Mouse (Mus musculus) heart, postnatal 0 days (tissue): ENCODE results near the gene Ociad1.

ENCODE experiments used
- CTCF ChIP-seq: IDR thresholded peaks from 2 replicates; pipeline ENCODE4 v1.5.1; 2016; ENCODE audit warnings: antibody characterized with exemption, control low read depth, low read depth
- EP300 ChIP-seq: IDR thresholded peaks from 2 replicates; pipeline ENCODE4 v1.6.1; 2016; ENCODE audit warnings: antibody characterized with exemption, low read depth

GRCm38 (mm10) chr5:73289900-73290299, 2.7 kb upstream of the Ociad1 start:
- no peak for TF ChIP-seq CTCF
- TF ChIP-seq EP300: no peak
